Mouse (Mus musculus): Measurements from ENCODE around the gene Arf1. TPM values are rescaled to one million over a fixed set of nuclear protein-coding genes. Genes with fewer than 3 reads are reported as not detected.

The Arf1 gene
- polyA plus RNA-seq (2014; fragmentation: Nextera tagmentation; extraction: Ambion mirVana), result 617 and 621 TPM in 2 replicates

GRCm38 (mm10) chr11:59228122-59228953, at the start of gene Arf1:
Gene Arf1 (minus strand): TSS chr11:59228270.
- Histone ChIP-seq H3K4me1 (ENCODE audit: control insufficient read depth, insufficient read depth, low read length) (peaks cover 28% of the 10 kb centered on the region), H3K27me3 (ENCODE audit: control insufficient read depth, insufficient read depth, low read length) (no peaks in the 10 kb centered on the region), H3K27ac (ENCODE audit: low read depth, low read length) (peak within 1 kb of the TSS; percentile 93), H3K4me3 (ENCODE audit: low read depth, low read length) (peak within 1 kb of the TSS; percentile 100), H3K36me3 (ENCODE audit: control insufficient read depth, insufficient read depth, low read length) (no peaks in the 10 kb centered on the region), H3K9ac (replicated peaks; ENCODE audit: low read depth, low read length) (peak within 1 kb of the TSS; percentile 98), H3K9me3 (ENCODE audit: control insufficient read depth, low read length) (no peaks in the 10 kb centered on the region), H3K4me2 (ENCODE audit: low read depth, low read length) (peak within 1 kb of the TSS; percentile 93)
- WGBS, result 6% methylated on average over 58 of the region's 59 CpGs
- ATAC-seq (ENCODE audit: low read depth), result peak; percentile 95

- no peak overlapping the region for H3K4me2 ChIP-seq (ENCODE audit: low read depth, low read length)
- no peak overlapping the region for H3K9ac ChIP-seq (replicated peaks; ENCODE audit: low read depth, low read length)
- no peak for ATAC-seq (ENCODE audit: low read depth)
- H3K4me3 ChIP-seq (ENCODE audit: low read depth, low read length), result no peak overlapping the region
- H3K36me3 ChIP-seq (ENCODE audit: control insufficient read depth, insufficient read depth, low read length), result no peaks in the 10 kb centered on the region
- 69% methylated on average over 2 of the region's 2 CpGs for WGBS
- H3K27ac ChIP-seq (ENCODE audit: low read depth, low read length), result no peak overlapping the region
- no peaks in the 10 kb centered on the region for H3K9me3 ChIP-seq (ENCODE audit: control insufficient read depth, low read length)
- no peaks in the 10 kb centered on the region for H3K4me1 ChIP-seq (ENCODE audit: control insufficient read depth, insufficient read depth, low read length)
- no peaks in the 10 kb centered on the region for H3K27me3 ChIP-seq (ENCODE audit: control insufficient read depth, insufficient read depth, low read length)
These were observed 48.8 kb upstream of the Arf1 start for GRCm38 (mm10) chr11:59276877-59277276.

DNA sequence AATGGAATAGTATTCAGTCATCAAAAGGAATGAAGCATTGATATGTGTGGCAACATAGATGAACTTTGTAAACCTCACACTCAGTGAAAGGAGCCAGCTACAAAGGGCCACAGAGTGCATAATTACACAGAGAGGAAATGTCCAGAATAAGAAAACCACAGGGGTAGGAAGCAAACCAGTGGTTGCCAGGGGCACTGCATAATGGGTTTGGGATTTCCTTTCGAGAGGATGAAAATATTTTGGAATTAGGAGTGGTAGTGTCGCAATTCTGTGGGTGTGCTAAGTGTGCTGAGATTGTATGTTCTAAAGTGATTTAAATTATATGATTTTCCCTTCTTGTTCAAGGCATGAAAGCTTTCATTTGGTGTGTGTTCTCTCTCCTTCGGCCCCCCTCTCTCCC, 46.1 kb upstream of the Arf1 start:
- Histone ChIP-seq H3K36me3 (ENCODE audit: control insufficient read depth, insufficient read depth, low read length) (no peaks in the 10 kb centered on the region), H3K9me3 (ENCODE audit: control insufficient read depth, low read length) (no peaks in the 10 kb centered on the region), H3K4me2 (ENCODE audit: low read depth, low read length) (no peak overlapping the region), H3K27me3 (ENCODE audit: control insufficient read depth, insufficient read depth, low read length) (no peaks in the 10 kb centered on the region), H3K4me1 (ENCODE audit: control insufficient read depth, insufficient read depth, low read length) (no peaks in the 10 kb centered on the region), H3K4me3 (ENCODE audit: low read depth, low read length) (no peak overlapping the region), H3K9ac (replicated peaks; ENCODE audit: low read depth, low read length) (no peak overlapping the region), H3K27ac (ENCODE audit: low read depth, low read length) (no peak overlapping the region)
- no peak for ATAC-seq (ENCODE audit: low read depth)
- 84% methylated on average over 3 of the region's 3 CpGs for WGBS

- no peaks in the 10 kb centered on the region for H3K36me3 ChIP-seq (ENCODE audit: control insufficient read depth, insufficient read depth, low read length)
- 41% methylated on average over 6 of the region's 6 CpGs for WGBS
- ATAC-seq (ENCODE audit: low read depth), result no peak
- no peak overlapping the region for H3K4me2 ChIP-seq (ENCODE audit: low read depth, low read length)
- H3K9me3 ChIP-seq (ENCODE audit: control insufficient read depth, low read length), result no peaks in the 10 kb centered on the region
- H3K9ac ChIP-seq (replicated peaks; ENCODE audit: low read depth, low read length), result no peak overlapping the region
- peaks cover 9% of the 10 kb centered on the region for H3K4me1 ChIP-seq (ENCODE audit: control insufficient read depth, insufficient read depth, low read length)
- no peak overlapping the region for H3K27ac ChIP-seq (ENCODE audit: low read depth, low read length)
- H3K27me3 ChIP-seq (ENCODE audit: control insufficient read depth, insufficient read depth, low read length), result no peaks in the 10 kb centered on the region
- H3K4me3 ChIP-seq (ENCODE audit: low read depth, low read length), result no peak overlapping the region
These were observed 38.7 kb upstream of the Arf1 start for GRCm38 (mm10) chr11:59266727-59267126.

GRCm38 (mm10) chr11:59265154-59265813, 37.2 kb upstream of the Arf1 start:
- Histone ChIP-seq H3K27me3 (ENCODE audit: control insufficient read depth, insufficient read depth, low read length) (no peaks in the 10 kb centered on the region), H3K9me3 (ENCODE audit: control insufficient read depth, low read length) (no peaks in the 10 kb centered on the region), H3K36me3 (ENCODE audit: control insufficient read depth, insufficient read depth, low read length) (no peaks in the 10 kb centered on the region), H3K27ac (ENCODE audit: low read depth, low read length) (no peak overlapping the region), H3K4me3 (ENCODE audit: low read depth, low read length) (no peak overlapping the region), H3K4me2 (ENCODE audit: low read depth, low read length) (no peak overlapping the region), H3K9ac (replicated peaks; ENCODE audit: low read depth, low read length) (no peak overlapping the region), H3K4me1 (ENCODE audit: control insufficient read depth, insufficient read depth, low read length) (peaks cover 9% of the 10 kb centered on the region)
- 52% methylated on average over 8 of the region's 8 CpGs for WGBS
- no peak for ATAC-seq (ENCODE audit: low read depth)

DNA sequence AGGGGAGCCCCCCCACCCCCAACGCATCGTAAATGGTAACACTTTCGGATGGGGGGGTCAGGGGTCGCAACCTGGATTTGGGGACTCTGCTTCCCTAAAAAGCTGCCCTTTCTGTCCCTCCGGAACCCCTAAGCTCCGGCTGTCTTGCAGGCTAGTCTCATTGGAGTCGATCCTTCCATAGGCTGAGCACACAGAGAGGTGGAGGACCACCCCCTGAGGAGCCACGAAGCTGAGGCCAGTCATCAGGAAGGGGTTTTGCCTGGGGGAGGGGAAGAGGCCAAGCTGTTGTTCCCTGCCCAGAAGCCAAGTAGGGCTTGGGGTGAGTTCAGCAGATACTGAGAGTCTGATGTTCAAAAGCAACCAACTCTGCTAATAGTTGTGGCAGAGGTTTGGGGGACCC, 36.5 kb upstream of the Arf1 start:
- 4% methylated on average over 8 of the region's 8 CpGs for WGBS
- Histone ChIP-seq H3K9ac (replicated peaks; ENCODE audit: low read depth, low read length) (peak overlapping the region; percentile 76), H3K4me2 (ENCODE audit: low read depth, low read length) (peak overlapping the region; percentile 75), H3K9me3 (ENCODE audit: control insufficient read depth, low read length) (no peaks in the 10 kb centered on the region), H3K27me3 (ENCODE audit: control insufficient read depth, insufficient read depth, low read length) (no peaks in the 10 kb centered on the region), H3K4me1 (ENCODE audit: control insufficient read depth, insufficient read depth, low read length) (peaks cover 9% of the 10 kb centered on the region), H3K4me3 (ENCODE audit: low read depth, low read length) (peak overlapping the region; percentile 43), H3K36me3 (ENCODE audit: control insufficient read depth, insufficient read depth, low read length) (no peaks in the 10 kb centered on the region), H3K27ac (ENCODE audit: low read depth, low read length) (peak overlapping the region; percentile 28; the same call in 1 of the 2 replicates)
- ATAC-seq (ENCODE audit: low read depth), result peak; percentile 26; the same call in 1 of the 2 replicates

- peak overlapping the region; percentile 76 for H3K9ac ChIP-seq (replicated peaks; ENCODE audit: low read depth, low read length)
- WGBS, result under 1% methylated on average over 56 of the region's 56 CpGs
- no peaks in the 10 kb centered on the region for H3K9me3 ChIP-seq (ENCODE audit: control insufficient read depth, low read length)
- H3K4me2 ChIP-seq (ENCODE audit: low read depth, low read length), result peak overlapping the region; percentile 75
- H3K4me1 ChIP-seq (ENCODE audit: control insufficient read depth, insufficient read depth, low read length), result peaks cover 9% of the 10 kb centered on the region
- no peaks in the 10 kb centered on the region for H3K27me3 ChIP-seq (ENCODE audit: control insufficient read depth, insufficient read depth, low read length)
- H3K36me3 ChIP-seq (ENCODE audit: control insufficient read depth, insufficient read depth, low read length), result no peaks in the 10 kb centered on the region
- H3K4me3 ChIP-seq (ENCODE audit: low read depth, low read length), result peak overlapping the region; percentile 43
- H3K27ac ChIP-seq (ENCODE audit: low read depth, low read length), result peak overlapping the region; percentile 28; the same call in 1 of the 2 replicates
- ATAC-seq (ENCODE audit: low read depth), result peak; percentile 93
These were observed 35.9 kb upstream of the Arf1 start for GRCm38 (mm10) chr11:59263870-59264563.

GRCm38 (mm10) chr11:59262308-59262707, 34.2 kb upstream of the Arf1 start:
- no peaks in the 10 kb centered on the region for H3K27me3 ChIP-seq (ENCODE audit: control insufficient read depth, insufficient read depth, low read length)
- H3K4me2 ChIP-seq (ENCODE audit: low read depth, low read length), result no peak overlapping the region
- H3K9me3 ChIP-seq (ENCODE audit: control insufficient read depth, low read length), result no peaks in the 10 kb centered on the region
- H3K27ac ChIP-seq (ENCODE audit: low read depth, low read length), result no peak overlapping the region
- ATAC-seq (ENCODE audit: low read depth), result no peak
- H3K4me1 ChIP-seq (ENCODE audit: control insufficient read depth, insufficient read depth, low read length), result peaks cover 9% of the 10 kb centered on the region
- H3K4me3 ChIP-seq (ENCODE audit: low read depth, low read length), result no peak overlapping the region
- H3K36me3 ChIP-seq (ENCODE audit: control insufficient read depth, insufficient read depth, low read length), result no peaks in the 10 kb centered on the region
- no peak overlapping the region for H3K9ac ChIP-seq (replicated peaks; ENCODE audit: low read depth, low read length)

All from neural tube, embryonic 14.5 days (tissue).